Mouse (Mus musculus): ENCODE data around the gene Rassf7. TPM values are rescaled to one million over a fixed set of nuclear protein-coding genes. Genes with fewer than 3 reads are reported as not detected.
"Not testable (repeated sequence)": the region's sequence is repeated elsewhere in the genome, so short reads cannot be mapped to it uniquely, and the experiment has no call there.

Gene Rassf7
- polyA plus RNA-seq, 1 experiment from 2014 or later = 16.1 TPM

DNA sequence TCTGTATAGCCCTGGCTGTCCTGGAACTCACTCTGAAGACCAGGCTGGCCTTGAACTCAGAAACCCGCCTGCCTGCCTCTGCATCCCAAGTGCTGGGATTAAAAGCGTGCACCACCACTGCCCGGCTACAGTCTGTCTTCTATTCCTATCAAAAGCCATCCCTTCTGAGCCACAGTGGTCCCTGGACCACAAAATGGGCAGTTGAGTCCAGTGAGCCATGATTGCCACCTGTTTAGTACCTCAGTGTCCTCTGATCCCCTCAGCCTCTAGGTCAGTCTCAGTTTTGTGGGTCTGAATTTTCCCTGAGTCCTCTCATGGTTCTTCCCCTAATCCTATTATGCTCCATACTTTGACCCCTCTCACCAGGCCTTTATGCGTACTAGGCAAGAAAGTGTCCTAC, 12.1 kb downstream of the Rassf7 start:
- H3K27me3 ChIP-seq (ENCODE audit: control insufficient read depth, insufficient read depth, low read length) = no peaks in the 10 kb centered on the region
- H3K4me2 ChIP-seq (ENCODE audit: low read depth, low read length) = no peak overlapping the region
- peaks cover 11% of the 10 kb centered on the region for H3K36me3 ChIP-seq (ENCODE audit: control insufficient read depth, insufficient read depth)
- WGBS = 78% methylated on average over 4 of the region's 4 CpGs
- H3K9ac ChIP-seq (ENCODE audit: low read length) = no peak overlapping the region
- H3K4me1 ChIP-seq (ENCODE audit: control insufficient read depth, insufficient read depth, low read length) = peaks cover 15% of the 10 kb centered on the region
- ATAC-seq (replicated peaks; ENCODE audit: extremely low read depth, insufficient read depth, low FRiP score) = no peak
- no peak overlapping the region for H3K27ac ChIP-seq (ENCODE audit: low read length)
- H3K4me3 ChIP-seq (ENCODE audit: low read length) = peak overlapping the region; percentile 98; the same call in 1 of the 2 replicates
- H3K9me3 ChIP-seq (replicated peaks; ENCODE audit: control insufficient read depth, low read length) = no peaks in the 10 kb centered on the region

- H3K36me3 ChIP-seq (ENCODE audit: control insufficient read depth, insufficient read depth) = peaks cover 18% of the 10 kb centered on the region
- peak within 1 kb of the TSS; percentile 98 for H3K9ac ChIP-seq (ENCODE audit: low read length)
- H3K9me3 ChIP-seq (replicated peaks; ENCODE audit: control insufficient read depth, low read length) = no peaks in the 10 kb centered on the region
- H3K27me3 ChIP-seq (ENCODE audit: control insufficient read depth, insufficient read depth, low read length) = no peaks in the 10 kb centered on the region
- under 1% methylated on average over 76 of the region's 76 CpGs for WGBS
- peak within 1 kb of the TSS; percentile 98 for H3K4me3 ChIP-seq (ENCODE audit: low read length)
- H3K4me2 ChIP-seq (ENCODE audit: low read depth, low read length) = peak within 1 kb of the TSS; percentile 93
- ATAC-seq (replicated peaks; ENCODE audit: extremely low read depth, insufficient read depth, low FRiP score) = peak; percentile 88
- peaks cover 13% of the 10 kb centered on the region for H3K4me1 ChIP-seq (ENCODE audit: control insufficient read depth, insufficient read depth, low read length)
- peak within 1 kb of the TSS; percentile 90 for H3K27ac ChIP-seq (ENCODE audit: low read length)
Observed at GRCm38 (mm10) chr7:141228279-141229067, 12.8 kb downstream of the Rassf7 start, which contains the start of gene Phrf1. Gene Phrf1, plus strand, starts transcription at chr7:141228784.

DNA sequence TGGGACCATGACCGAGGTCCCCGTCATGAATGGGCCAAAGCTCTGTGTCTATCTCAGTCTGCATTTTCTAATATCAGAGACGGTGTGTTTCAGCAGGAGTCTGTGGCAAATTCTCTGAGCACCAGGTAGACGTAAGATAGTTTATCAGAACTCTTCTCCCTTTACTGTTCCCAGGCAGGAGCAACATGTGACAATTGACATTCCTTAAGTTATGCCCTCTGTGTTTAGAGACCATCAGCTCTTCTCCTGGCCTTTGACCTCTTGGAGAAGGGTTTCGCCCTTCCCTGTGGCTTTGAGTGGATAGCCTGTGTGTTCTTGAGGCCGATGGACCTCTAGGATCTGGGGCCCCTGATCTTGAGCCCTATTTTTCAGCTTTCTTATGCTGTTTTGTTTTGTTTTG, 14.0 kb downstream of the Rassf7 start:
- Histone ChIP-seq H3K9me3 (replicated peaks; ENCODE audit: control insufficient read depth, low read length) (no peaks in the 10 kb centered on the region), H3K4me3 (ENCODE audit: low read length) (peak overlapping the region; percentile 98), H3K4me1 (ENCODE audit: control insufficient read depth, insufficient read depth, low read length) (peaks cover 13% of the 10 kb centered on the region), H3K27ac (ENCODE audit: low read length) (no peak overlapping the region), H3K9ac (ENCODE audit: low read length) (peak overlapping the region; percentile 98), H3K36me3 (ENCODE audit: control insufficient read depth, insufficient read depth) (peaks cover 27% of the 10 kb centered on the region), H3K4me2 (ENCODE audit: low read depth, low read length) (peak overlapping the region; percentile 93), H3K27me3 (ENCODE audit: control insufficient read depth, insufficient read depth, low read length) (no peaks in the 10 kb centered on the region)
- no peak for ATAC-seq (replicated peaks; ENCODE audit: extremely low read depth, insufficient read depth, low FRiP score)
- 45% methylated on average over 6 of the region's 6 CpGs for WGBS

- Histone ChIP-seq H3K27me3 (ENCODE audit: control insufficient read depth, insufficient read depth, low read length) (no peaks in the 10 kb centered on the region), H3K36me3 (ENCODE audit: control insufficient read depth, insufficient read depth) (peaks cover 32% of the 10 kb centered on the region), H3K9ac (ENCODE audit: low read length) (no peak overlapping the region), H3K4me2 (ENCODE audit: low read depth, low read length) (0 out of 2 replicates have a peak overlapping the region, but pooled peaks have one; percentile 6), H3K4me1 (ENCODE audit: control insufficient read depth, insufficient read depth, low read length) (peaks cover 13% of the 10 kb centered on the region), H3K9me3 (replicated peaks; ENCODE audit: control insufficient read depth, low read length) (no peaks in the 10 kb centered on the region), H3K4me3 (ENCODE audit: low read length) (no peak overlapping the region), H3K27ac (ENCODE audit: low read length) (no peak overlapping the region)
- 86% methylated on average over 4 of the region's 4 CpGs for WGBS
- no peak for ATAC-seq (replicated peaks; ENCODE audit: extremely low read depth, insufficient read depth, low FRiP score)
Observed at GRCm38 (mm10) chr7:141230570-141230969, 14.9 kb downstream of the Rassf7 start.

DNA sequence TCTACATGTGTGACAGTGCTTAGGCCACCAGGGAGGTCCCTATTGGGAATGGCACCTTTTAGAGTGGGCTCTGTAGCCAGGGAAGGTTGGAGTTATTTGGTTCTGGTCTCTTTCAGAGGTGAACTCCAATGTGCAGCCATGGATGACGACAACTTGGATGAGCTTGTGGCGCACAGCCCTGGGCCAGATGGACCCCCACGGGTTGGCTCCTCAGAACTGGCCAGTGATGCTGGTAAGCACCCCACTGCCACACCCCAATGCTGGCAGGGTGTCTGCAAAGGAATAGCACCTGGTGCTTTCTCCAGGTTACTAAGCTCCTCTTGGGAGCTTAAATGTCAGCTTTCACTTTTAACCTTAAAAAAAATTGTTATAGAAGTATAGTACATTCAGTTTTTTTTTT, 15.5 kb downstream of the Rassf7 start:
- H3K27ac ChIP-seq (ENCODE audit: low read length) = no peak overlapping the region
- no peaks in the 10 kb centered on the region for H3K27me3 ChIP-seq (ENCODE audit: control insufficient read depth, insufficient read depth, low read length)
- no peak overlapping the region for H3K9ac ChIP-seq (ENCODE audit: low read length)
- peaks cover 13% of the 10 kb centered on the region for H3K4me1 ChIP-seq (ENCODE audit: control insufficient read depth, insufficient read depth, low read length)
- H3K4me3 ChIP-seq (ENCODE audit: low read length) = no peak overlapping the region
- no peak overlapping the region for H3K4me2 ChIP-seq (ENCODE audit: low read depth, low read length)
- no peak for ATAC-seq (replicated peaks; ENCODE audit: extremely low read depth, insufficient read depth, low FRiP score)
- H3K36me3 ChIP-seq (ENCODE audit: control insufficient read depth, insufficient read depth) = peaks cover 34% of the 10 kb centered on the region
- no peaks in the 10 kb centered on the region for H3K9me3 ChIP-seq (replicated peaks; ENCODE audit: control insufficient read depth, low read length)
- WGBS = 85% methylated on average over 3 of the region's 3 CpGs

DNA sequence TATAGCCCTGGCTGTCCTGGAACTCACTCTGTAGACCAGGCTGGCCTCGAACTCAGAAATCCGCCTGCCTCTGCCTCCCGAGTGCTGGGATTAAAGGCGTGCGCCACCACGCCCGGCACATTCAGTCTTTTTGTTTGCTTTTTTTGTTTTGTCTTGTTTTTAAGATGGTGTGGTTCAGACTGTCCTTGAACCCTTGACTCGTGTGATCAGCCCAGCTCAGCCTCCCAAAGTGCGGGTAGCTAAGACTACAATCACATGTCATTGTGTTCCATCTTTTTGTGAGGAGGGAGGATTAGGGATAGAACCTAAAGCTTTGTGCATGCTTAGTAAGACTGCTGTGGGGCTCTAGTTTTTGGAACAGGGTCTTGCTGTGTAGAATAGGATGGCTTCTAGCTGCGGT, 15.9 kb downstream of the Rassf7 start:
- H3K27me3 ChIP-seq (ENCODE audit: control insufficient read depth, insufficient read depth, low read length) = no peaks in the 10 kb centered on the region
- H3K9me3 ChIP-seq (replicated peaks; ENCODE audit: control insufficient read depth, low read length) = no peaks in the 10 kb centered on the region
- no peak overlapping the region for H3K4me2 ChIP-seq (ENCODE audit: low read depth, low read length)
- H3K9ac ChIP-seq (ENCODE audit: low read length) = no peak overlapping the region
- 91% methylated on average over 10 of the region's 10 CpGs for WGBS
- H3K36me3 ChIP-seq (ENCODE audit: control insufficient read depth, insufficient read depth) = peaks cover 37% of the 10 kb centered on the region
- no peak for ATAC-seq (replicated peaks; ENCODE audit: extremely low read depth, insufficient read depth, low FRiP score)
- H3K4me1 ChIP-seq (ENCODE audit: control insufficient read depth, insufficient read depth, low read length) = peaks cover 13% of the 10 kb centered on the region
- H3K4me3 ChIP-seq (ENCODE audit: low read length) = no peak overlapping the region
- no peak overlapping the region for H3K27ac ChIP-seq (ENCODE audit: low read length)

- ATAC-seq (replicated peaks; ENCODE audit: extremely low read depth, insufficient read depth, low FRiP score); H3K9ac ChIP-seq (ENCODE audit: low read length); H3K9me3 ChIP-seq (replicated peaks; ENCODE audit: control insufficient read depth, low read length); H3K27me3 ChIP-seq (ENCODE audit: control insufficient read depth, insufficient read depth, low read length); H3K4me3 ChIP-seq (ENCODE audit: low read length); H3K27ac ChIP-seq (ENCODE audit: low read length); H3K4me2 ChIP-seq (ENCODE audit: low read depth, low read length); H3K4me1 ChIP-seq (ENCODE audit: control insufficient read depth, insufficient read depth, low read length): not testable (repeated sequence)
- WGBS = 74% methylated on average over 4 of the region's 4 CpGs
- H3K36me3 ChIP-seq (ENCODE audit: control insufficient read depth, insufficient read depth) = peaks cover 67% of the 10 kb centered on the region
Observed at GRCm38 (mm10) chr7:141250486-141250885, 34.8 kb downstream of the Rassf7 start.

GRCm38 (mm10) chr7:141256159-141256558, 40.5 kb downstream of the Rassf7 start:
- no peaks in the 10 kb centered on the region for H3K9me3 ChIP-seq (replicated peaks; ENCODE audit: control insufficient read depth, low read length)
- WGBS = 84% methylated on average over 10 of the region's 10 CpGs
- H3K36me3 ChIP-seq (ENCODE audit: control insufficient read depth, insufficient read depth) = peaks cover 78% of the 10 kb centered on the region
- no peak overlapping the region for H3K27ac ChIP-seq (ENCODE audit: low read length)
- H3K9ac ChIP-seq (ENCODE audit: low read length) = no peak overlapping the region
- H3K27me3 ChIP-seq (ENCODE audit: control insufficient read depth, insufficient read depth, low read length) = no peaks in the 10 kb centered on the region
- no peak overlapping the region for H3K4me3 ChIP-seq (ENCODE audit: low read length)
- no peak for ATAC-seq (replicated peaks; ENCODE audit: extremely low read depth, insufficient read depth, low FRiP score)
- no peak overlapping the region for H3K4me2 ChIP-seq (ENCODE audit: low read depth, low read length)
- H3K4me1 ChIP-seq (ENCODE audit: control insufficient read depth, insufficient read depth, low read length) = no peaks in the 10 kb centered on the region

GRCm38 (mm10) chr7:141261480-141261879, 45.8 kb downstream of the Rassf7 start:
- Histone ChIP-seq H3K4me1 (ENCODE audit: control insufficient read depth, insufficient read depth, low read length) (peaks cover 10% of the 10 kb centered on the region), H3K27ac (ENCODE audit: low read length) (no peak overlapping the region), H3K4me2 (ENCODE audit: low read depth, low read length) (no peak overlapping the region), H3K9me3 (replicated peaks; ENCODE audit: control insufficient read depth, low read length) (no peaks in the 10 kb centered on the region), H3K36me3 (ENCODE audit: control insufficient read depth, insufficient read depth) (peaks cover 73% of the 10 kb centered on the region), H3K27me3 (ENCODE audit: control insufficient read depth, insufficient read depth, low read length) (no peaks in the 10 kb centered on the region), H3K4me3 (ENCODE audit: low read length) (no peak overlapping the region), H3K9ac (ENCODE audit: low read length) (no peak overlapping the region)
- WGBS = 83% methylated on average over 3 of the region's 3 CpGs
- ATAC-seq (replicated peaks; ENCODE audit: extremely low read depth, insufficient read depth, low FRiP score) = no peak
